Mouse (Mus musculus) cerebellum, adult 2 months (tissue): Measurements from ENCODE around the gene Slc25a19.

ENCODE experiments used
- CTCF ChIP-seq: fragments of 200-500 bp; IDR thresholded peaks from 2 replicates; pipeline ENCODE4 v1.5.1; 2011; ENCODE audit warnings: low read depth, mild to moderate bottlenecking, control low read depth, low read length, moderate library complexity, borderline replicate concordance; ENCODE audit not compliant: insufficient read depth
- POLR2A ChIP-seq: fragments of 200-500 bp; IDR thresholded peaks from 2 replicates; pipeline ENCODE4 v1.6.1; 2011; ENCODE audit warnings: low read length, control low read depth, borderline replicate concordance; ENCODE audit not compliant: insufficient read depth

DNA sequence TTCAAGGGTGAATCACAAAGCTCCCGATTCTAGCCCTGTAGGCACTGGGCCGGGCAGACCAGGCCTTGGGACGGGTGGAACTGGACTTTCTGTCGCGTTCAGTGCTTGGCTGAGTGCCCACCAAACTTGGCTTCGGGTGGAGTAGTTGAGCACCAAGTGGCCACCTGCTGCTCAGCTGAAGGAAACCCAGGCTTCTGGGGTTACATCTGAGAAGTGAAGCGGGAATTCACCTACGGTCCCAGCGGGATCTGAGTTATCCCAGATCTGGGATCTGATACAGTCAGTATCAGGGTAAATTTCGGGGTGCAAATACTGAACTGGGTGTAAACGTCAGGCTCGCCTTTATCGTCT, 16.1 kb downstream of the Slc25a19 start:
- TF ChIP-seq CTCF (no peak), POLR2A (no peak)
